Mouse (Mus musculus): ENCODE results near the gene AC109138.7.

The AC109138.7 gene

GRCm38 (mm10) chr19:4255583-4256162 lies 41.5 kb downstream of the AC109138.7 start:
- no peak for DNase-seq (ENCODE audit: low spot score)

GRCm38 (mm10) chr19:4257216-4257896 lies 43.2 kb downstream of the AC109138.7 start:
- peak; percentile 100 for DNase-seq (ENCODE audit: low spot score)

- DNase-seq (ENCODE audit: low spot score): no peak
These were observed 43.7 kb downstream of the AC109138.7 start for GRCm38 (mm10) chr19:4257897-4258252.

GRCm38 (mm10) chr19:4261038-4261698 lies 47.0 kb downstream of the AC109138.7 start:
- peak; percentile 48 for DNase-seq (ENCODE audit: low spot score)

- DNase-seq (ENCODE audit: low spot score): no peak
These were observed 48.6 kb downstream of the AC109138.7 start for GRCm38 (mm10) chr19:4262756-4263155.

GRCm38 (mm10) chr19:4263702-4264101 lies 49.5 kb downstream of the AC109138.7 start:
- DNase-seq (ENCODE audit: low spot score): no peak

- DNase-seq (ENCODE audit: low spot score): no peak
These were observed 50.1 kb downstream of the AC109138.7 start for GRCm38 (mm10) chr19:4264171-4264780.

GRCm38 (mm10) chr19:4265956-4266355 lies 51.8 kb downstream of the AC109138.7 start:
- peak; percentile 40 for DNase-seq (ENCODE audit: low spot score)

- DNase-seq (ENCODE audit: low spot score): peak; percentile 41
These were observed 54.6 kb downstream of the AC109138.7 start, which contains the start of gene Ssh3 for GRCm38 (mm10) chr19:4268566-4269361. Gene Ssh3 (minus strand): TSS chr19:4269180.

- DNase-seq (ENCODE audit: low spot score): no peak
These were observed 56.0 kb downstream of the AC109138.7 start for GRCm38 (mm10) chr19:4270187-4270586.

GRCm38 (mm10) chr19:4270972-4271371 lies 56.8 kb downstream of the AC109138.7 start:
- DNase-seq (ENCODE audit: low spot score): no peak

- no peak for DNase-seq (ENCODE audit: low spot score)
These were observed 65.3 kb downstream of the AC109138.7 start for GRCm38 (mm10) chr19:4279487-4279886.

- no peak for DNase-seq (ENCODE audit: low spot score)
These were observed 66.3 kb downstream of the AC109138.7 start for GRCm38 (mm10) chr19:4280425-4280824.

Measured in retina, embryonic 14.5 days (tissue).